Mouse (Mus musculus) spleen, adult 10 weeks (tissue): ENCODE results near the gene Fam81a. TPM values are rescaled to one million over a fixed set of nuclear protein-coding genes. Genes with fewer than 3 reads are reported as not detected.

ENCODE experiments used
- polyA plus RNA-seq: library from polyadenylated mRNA; stranded (reverse); fragments of 350-450 nt; fragmentation: Illumina TruSeq; extraction: RNeasy Lipid Tissue Mini Kit (QIAGEN cat#74804); gene quantifications from one replicate; pipeline ENCODE4 v1.2.3, GENCODE M21; 2015; ENCODE audit warnings: low replicate concordance; ENCODE audit not compliant: insufficient read depth

The Fam81a gene
- 0.58 TPM for polyA plus RNA-seq

DNA sequence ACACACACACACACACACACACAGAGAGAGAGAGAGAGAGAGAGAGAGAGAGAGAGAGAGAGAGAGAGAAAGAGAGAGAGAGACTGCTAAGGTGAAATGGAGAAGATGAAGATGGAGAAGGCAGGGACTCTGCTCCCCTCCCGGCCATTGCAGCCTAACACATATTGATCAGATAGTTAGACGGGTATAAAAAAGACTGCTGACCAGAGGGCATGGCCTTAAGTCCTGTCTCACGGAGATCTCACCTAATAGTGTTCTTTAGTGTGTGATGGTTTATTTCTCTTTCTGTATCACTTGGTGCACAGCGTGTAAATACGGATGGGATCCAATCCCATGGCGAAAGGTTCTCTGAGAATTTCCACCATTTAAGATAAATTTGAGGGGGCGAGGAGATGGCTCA, at the start of gene Fam81a:
Fam81a (minus strand) TSS at position 101 of the 400 bp plus-strand sequence.

Other genes starting within 250 kb of the Fam81a start
- gene Bnip2, start 153.1 kb downstream of the Fam81a start, polyA plus RNA-seq = 171 TPM
- gene Gtf2a2, start 130.0 kb downstream of the Fam81a start, polyA plus RNA-seq = 202 TPM
- 0.07 TPM for gene Gcnt3, start 104.5 kb downstream of the Fam81a start, polyA plus RNA-seq
- gene Myo1e, start 64.8 kb upstream of the Fam81a start, polyA plus RNA-seq = 47.5 TPM